Mouse (Mus musculus): ENCODE measurements around the gene Ccdc51.

The Ccdc51 gene

DNA sequence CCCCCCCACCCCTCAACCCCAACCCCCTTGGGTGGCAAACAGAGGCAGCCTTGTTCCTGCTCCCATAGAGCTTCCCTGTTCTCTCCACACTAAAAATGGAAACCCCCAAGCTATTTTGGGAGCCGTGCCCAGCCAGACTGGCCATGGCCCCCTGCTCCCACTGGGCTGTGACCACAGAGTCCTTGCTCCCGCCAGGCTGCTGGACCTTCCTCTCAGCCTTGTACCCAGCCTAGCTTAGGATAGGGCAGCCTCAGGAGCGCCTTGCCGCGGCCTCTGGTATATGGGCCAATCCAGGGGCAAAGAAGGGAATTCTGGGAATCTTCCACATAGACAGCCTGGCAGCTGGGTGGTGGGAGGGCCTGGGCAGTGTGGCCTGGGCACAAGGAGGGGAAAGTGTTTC lies 15.5 kb downstream of the Ccdc51 start:
- no peak for DNase-seq

- DNase-seq = no peak
Observed at GRCm38 (mm10) chr9:109098366-109098765, 16.1 kb downstream of the Ccdc51 start.

DNA sequence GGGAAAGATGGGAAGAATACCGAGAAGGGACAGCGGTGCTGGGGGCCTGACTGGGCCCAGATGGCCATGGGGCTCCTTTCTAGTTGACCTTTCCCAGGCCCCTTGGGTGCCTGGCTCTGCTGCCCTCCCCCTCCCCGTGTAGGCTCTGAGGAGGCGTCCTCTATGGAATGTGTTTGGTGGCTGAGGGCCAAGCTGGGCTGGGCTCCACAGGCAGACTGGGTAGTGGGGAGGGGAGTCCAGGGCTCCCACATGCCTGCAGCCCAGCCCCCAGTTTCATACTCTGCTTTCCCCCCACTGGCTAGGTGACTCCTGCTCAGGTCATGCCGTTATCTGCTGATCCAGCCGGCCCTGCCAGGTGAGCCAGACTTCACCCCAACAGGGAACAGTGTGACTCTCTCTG lies 16.7 kb downstream of the Ccdc51 start:
- DNase-seq = no peak

DNA sequence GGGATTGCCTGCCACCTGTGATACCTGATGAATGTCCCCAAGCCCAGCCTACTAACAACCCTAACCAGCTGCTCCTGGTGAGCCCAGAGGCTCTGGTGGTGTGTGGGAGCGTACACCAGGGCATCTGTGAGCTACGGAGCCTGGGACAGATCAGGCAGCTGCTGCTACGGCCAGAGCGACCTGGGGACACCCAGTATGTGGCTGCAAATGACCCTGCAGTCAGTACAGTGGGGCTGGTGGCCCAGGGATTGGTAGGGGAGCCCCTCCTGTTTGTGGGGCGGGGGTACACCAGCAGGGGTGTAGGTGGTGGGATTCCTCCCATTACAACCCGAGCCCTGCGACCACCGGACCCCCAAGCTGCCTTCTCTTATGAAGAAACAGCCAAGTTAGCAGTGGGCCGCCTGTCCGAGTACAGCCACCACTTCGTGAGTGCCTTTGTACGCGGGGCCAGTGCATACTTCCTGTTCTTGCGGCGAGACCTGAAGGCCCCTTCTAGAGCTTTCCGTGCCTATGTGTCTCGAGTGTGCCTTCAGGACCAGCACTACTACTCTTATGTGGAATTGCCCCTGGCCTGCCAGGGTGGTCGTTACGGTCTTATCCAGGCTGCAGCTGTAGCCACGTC lies 18.1 kb downstream of the Ccdc51 start:
- DNase-seq = no peak

GRCm38 (mm10) chr9:109101933-109102445 lies 19.7 kb downstream of the Ccdc51 start:
- no peak for DNase-seq

- no peak for DNase-seq
Observed at GRCm38 (mm10) chr9:109102541-109102940, 20.2 kb downstream of the Ccdc51 start.

GRCm38 (mm10) chr9:109103250-109103649 lies 21.0 kb downstream of the Ccdc51 start:
- no peak for DNase-seq

DNA sequence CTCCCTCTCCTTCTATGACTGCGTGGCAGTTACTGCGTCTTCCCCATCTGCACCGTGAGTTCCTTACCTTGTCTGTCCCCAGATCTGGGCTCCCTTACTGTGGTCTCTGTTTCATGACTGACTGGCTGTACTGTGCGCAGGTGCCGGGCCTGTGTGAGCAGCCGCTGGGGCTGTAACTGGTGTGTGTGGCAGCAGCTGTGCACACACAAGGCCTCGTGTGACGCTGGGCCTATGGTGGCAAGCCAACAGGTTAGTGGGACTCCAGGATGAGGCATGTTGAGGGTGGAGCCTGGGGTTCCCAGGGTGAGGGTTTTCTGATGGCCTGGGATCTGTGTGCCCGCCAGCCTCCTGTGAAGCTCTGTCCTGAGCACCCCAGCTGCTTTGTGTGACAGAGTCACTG lies 21.8 kb downstream of the Ccdc51 start:
- no peak for DNase-seq

DNA sequence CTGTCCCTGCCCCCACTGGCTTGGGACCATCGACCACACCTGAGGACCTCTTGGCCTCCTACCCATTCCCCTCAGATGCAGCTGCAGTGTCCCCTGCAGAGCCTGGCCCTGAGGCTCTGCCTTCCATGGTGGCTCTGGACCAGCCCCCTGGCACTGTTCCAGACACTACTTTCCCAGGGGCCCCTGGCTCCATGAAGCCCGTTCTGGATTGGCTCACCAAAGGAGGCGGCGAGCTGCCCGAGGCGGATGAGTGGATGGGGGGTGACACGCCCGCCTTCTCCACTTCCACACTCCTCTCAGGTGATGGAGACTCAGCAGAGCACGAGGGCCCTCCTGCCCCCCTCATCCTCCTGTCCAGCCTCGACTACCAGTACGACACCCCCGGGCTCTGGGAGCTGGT lies 22.7 kb downstream of the Ccdc51 start:
- DNase-seq = no peak

- no peak for DNase-seq
Observed at GRCm38 (mm10) chr9:109105648-109106047, 23.4 kb downstream of the Ccdc51 start.

- DNase-seq = no peak
Observed at GRCm38 (mm10) chr9:109107341-109107740, 25.0 kb downstream of the Ccdc51 start.

GRCm38 (mm10) chr9:109110240-109110639 lies 27.9 kb downstream of the Ccdc51 start:
- no peak for DNase-seq

DNA sequence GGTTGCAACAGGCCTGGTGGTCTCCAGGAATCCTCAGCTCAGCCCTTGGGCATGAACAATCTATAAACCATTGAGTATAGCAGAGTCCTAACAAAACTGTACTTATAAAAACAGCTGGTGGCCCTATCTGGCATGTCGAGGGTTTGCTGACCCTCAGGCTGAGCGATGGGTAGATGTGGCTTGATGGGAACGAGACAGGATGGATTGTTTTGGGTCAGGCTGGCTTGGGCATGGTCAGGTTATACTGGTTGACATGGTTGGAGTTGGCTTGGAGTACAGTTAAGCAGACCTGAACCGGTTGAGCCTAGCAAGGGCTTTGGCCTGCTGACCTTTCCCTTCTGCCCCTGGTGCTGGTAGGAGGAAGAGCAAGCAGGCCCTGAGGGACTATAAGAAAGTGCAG lies 28.8 kb downstream of the Ccdc51 start:
- DNase-seq = no peak

- no peak for DNase-seq
Observed at GRCm38 (mm10) chr9:109111591-109111990, 29.3 kb downstream of the Ccdc51 start.

DNA sequence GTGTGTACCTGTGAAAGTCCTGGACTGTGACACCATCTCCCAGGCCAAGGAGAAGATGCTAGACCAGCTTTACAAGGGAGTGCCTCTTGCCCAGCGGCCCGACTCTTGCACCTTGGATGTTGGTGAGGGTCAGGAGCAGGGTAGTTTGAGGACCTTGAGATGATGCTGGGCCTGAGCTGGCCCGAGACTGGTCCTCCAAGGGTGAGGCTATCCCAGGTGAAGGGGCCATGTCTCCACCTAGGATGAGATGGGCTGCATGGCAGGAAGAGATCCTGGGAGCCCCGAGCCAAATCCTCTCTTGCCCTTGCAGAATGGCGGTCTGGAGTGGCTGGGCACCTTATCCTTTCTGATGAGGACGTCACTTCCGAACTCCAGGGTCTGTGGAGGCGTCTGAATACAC lies 31.0 kb downstream of the Ccdc51 start:
- DNase-seq = no peak

DNA sequence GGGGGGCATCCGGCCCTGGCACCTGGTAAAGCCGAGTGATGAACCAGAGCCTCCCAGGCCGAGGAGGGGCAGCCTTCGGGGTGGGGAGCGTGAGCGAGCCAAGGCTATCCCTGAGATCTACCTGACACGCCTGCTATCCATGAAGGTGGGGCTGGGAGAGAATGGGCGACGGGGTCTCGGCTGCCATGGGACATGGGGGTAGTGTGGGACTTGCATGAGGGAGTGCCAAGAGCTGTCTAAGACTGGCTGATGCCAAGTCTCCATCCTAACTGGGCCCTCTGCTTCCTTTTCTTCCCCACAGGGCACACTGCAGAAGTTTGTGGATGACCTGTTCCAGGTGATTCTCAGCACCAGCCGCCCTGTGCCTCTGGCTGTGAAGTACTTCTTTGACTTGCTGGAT lies 32.0 kb downstream of the Ccdc51 start:
- no peak for DNase-seq

- DNase-seq = no peak
Observed at GRCm38 (mm10) chr9:109114871-109115270, 32.6 kb downstream of the Ccdc51 start.

GRCm38 (mm10) chr9:109116205-109116604 lies 33.9 kb downstream of the Ccdc51 start:
- DNase-seq = no peak

- DNase-seq = no peak
Observed at GRCm38 (mm10) chr9:109118106-109118505, 35.8 kb downstream of the Ccdc51 start.

GRCm38 (mm10) chr9:109119571-109119970 lies 37.3 kb downstream of the Ccdc51 start:
- DNase-seq = no peak

DNA sequence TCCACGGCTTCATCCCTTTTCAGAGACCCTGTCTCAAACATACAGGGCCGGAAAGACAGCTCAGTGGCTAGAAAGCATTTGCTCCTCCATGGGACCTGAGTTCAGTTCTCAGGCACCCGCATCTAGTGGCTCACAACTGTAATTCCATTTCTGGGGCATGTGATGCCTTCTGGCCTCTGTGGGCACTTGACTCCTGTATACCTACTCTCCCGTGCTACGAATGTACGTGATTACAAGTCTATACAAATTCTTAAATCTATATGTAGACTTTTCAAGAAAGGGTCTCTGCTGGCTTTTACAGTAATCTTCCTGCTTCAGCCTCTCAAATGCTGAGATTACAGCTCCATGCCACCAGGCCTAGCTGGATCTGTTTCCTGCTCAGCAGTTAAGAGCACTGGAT lies 38.7 kb downstream of the Ccdc51 start:
- no peak for DNase-seq

- DNase-seq = peak; percentile 42
Observed at GRCm38 (mm10) chr9:109122553-109123085, 40.3 kb downstream of the Ccdc51 start.

- no peak for DNase-seq
Observed at GRCm38 (mm10) chr9:109123266-109123665, 41.0 kb downstream of the Ccdc51 start.

- DNase-seq = no peak
Observed at GRCm38 (mm10) chr9:109124164-109124563, 41.9 kb downstream of the Ccdc51 start.

GRCm38 (mm10) chr9:109125043-109125442 lies 42.8 kb downstream of the Ccdc51 start:
- DNase-seq = no peak

All from cerebellum, adult 9-10 months (tissue).